Mouse (Mus musculus): ENCODE data around the gene Szt2. TPM values are rescaled to one million over a fixed set of nuclear protein-coding genes. Genes with fewer than 3 reads are reported as not detected.

Gene Szt2
- polyA plus RNA-seq, 1 experiment from 2014 or later = 7.1 TPM

DNA sequence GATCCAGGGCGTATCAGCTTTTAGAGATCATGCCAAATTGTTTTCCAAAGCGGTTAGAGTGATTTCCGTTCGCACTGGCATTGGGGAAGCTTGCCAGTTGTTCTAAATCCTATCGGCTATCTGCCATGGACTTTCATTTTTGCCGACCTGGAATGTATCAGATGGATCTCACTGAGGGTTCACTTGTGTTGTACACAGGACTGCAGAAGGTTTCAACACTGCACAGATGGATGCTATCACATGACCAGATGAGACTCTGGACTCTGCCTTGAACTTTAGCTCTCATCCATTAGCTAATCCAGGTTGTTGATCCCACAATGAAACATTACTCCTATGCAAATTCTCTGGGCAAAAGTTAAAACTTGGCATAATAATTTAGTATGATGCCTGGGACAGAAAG is 52.3 kb downstream of the Szt2 start:
- ATAC-seq (ENCODE audit: insufficient number of reproducible peaks, insufficient read depth, low FRiP score, low read depth) = no peak
- Histone ChIP-seq H3K9me3 (ENCODE audit: control insufficient read depth, low read length) (0 out of 2 replicates have a peak, but pooled peaks cover 4% of the 10 kb centered on the region), H3K36me3 (ENCODE audit: control insufficient read depth, insufficient read depth, low read length) (peaks cover 5% of the 10 kb centered on the region), H3K27ac (replicated peaks in 1 of 2; ENCODE audit: control insufficient read depth in 1 of 2, insufficient read depth in 1 of 2, low read depth in 2 of 2, low read length in 2 of 2) (no peak overlapping the region), H3K9ac (ENCODE audit: low read length) (no peak overlapping the region), H3K4me2 (ENCODE audit: low read length) (no peak overlapping the region), H3K4me1 (ENCODE audit: control insufficient read depth in 2 of 2, insufficient read depth in 2 of 2, low read length in 2 of 2) (peaks cover 0 to 10% of the 10 kb centered on the region in 2 experiments; a peak in 3 of 4 replicates), H3K4me3 (ENCODE audit: control insufficient read depth in 1 of 2, insufficient read depth in 1 of 2, low read depth in 1 of 2, low read length in 2 of 2) (no peak overlapping the region), H3K27me3 (ENCODE audit: control insufficient read depth, insufficient read depth, low read length) (no peaks in the 10 kb centered on the region)
- 83% methylated on average over 6 of the region's 6 CpGs for WGBS

- no peaks in the 10 kb centered on the region for H3K36me3 ChIP-seq (ENCODE audit: control insufficient read depth, insufficient read depth, low read length)
- H3K4me1 ChIP-seq (ENCODE audit: control insufficient read depth in 2 of 2, insufficient read depth in 2 of 2, low read length in 2 of 2) = peaks cover 0 to 3% of the 10 kb centered on the region in 2 experiments; a peak in 1 of 4 replicates
- H3K9ac ChIP-seq (ENCODE audit: low read length) = no peak overlapping the region
- no peaks in the 10 kb centered on the region for H3K27me3 ChIP-seq (ENCODE audit: control insufficient read depth, insufficient read depth, low read length)
- H3K4me3 ChIP-seq (ENCODE audit: control insufficient read depth in 1 of 2, insufficient read depth in 1 of 2, low read depth in 1 of 2, low read length in 2 of 2) = no peak overlapping the region
- no peak overlapping the region for H3K4me2 ChIP-seq (ENCODE audit: low read length)
- no peak overlapping the region for H3K27ac ChIP-seq (replicated peaks in 1 of 2; ENCODE audit: control insufficient read depth in 1 of 2, insufficient read depth in 1 of 2, low read depth in 2 of 2, low read length in 2 of 2)
- H3K9me3 ChIP-seq (ENCODE audit: control insufficient read depth, low read length) = 0 out of 2 replicates have a peak, but pooled peaks cover 4% of the 10 kb centered on the region
- WGBS = 54% methylated on average over 3 of the region's 3 CpGs
- no peak for ATAC-seq (ENCODE audit: insufficient number of reproducible peaks, insufficient read depth, low FRiP score, low read depth)
Measured at GRCm38 (mm10) chr4:118354289-118354688, 54.8 kb downstream of the Szt2 start.

DNA sequence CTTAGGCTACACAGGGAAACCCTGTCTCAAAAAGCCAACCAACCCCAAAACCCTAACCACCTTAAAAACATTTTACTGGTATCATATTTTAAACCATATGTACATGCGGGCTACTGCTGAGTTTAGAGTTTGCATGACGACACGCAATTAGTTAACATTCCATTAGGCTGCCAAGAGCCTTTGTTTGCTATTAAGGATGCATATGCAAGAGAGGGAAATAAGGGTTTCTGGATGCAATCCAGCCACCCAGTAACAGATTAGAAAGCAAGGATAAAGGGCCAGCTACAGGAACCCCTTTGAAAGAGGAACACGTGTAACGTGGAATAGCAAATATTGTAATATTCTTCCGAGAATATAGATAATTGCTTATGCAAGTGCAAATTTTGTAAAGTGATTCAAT is 55.4 kb downstream of the Szt2 start:
- Histone ChIP-seq H3K4me3 (ENCODE audit: control insufficient read depth in 1 of 2, insufficient read depth in 1 of 2, low read depth in 1 of 2, low read length in 2 of 2) (no peak overlapping the region), H3K4me1 (ENCODE audit: control insufficient read depth in 2 of 2, insufficient read depth in 2 of 2, low read length in 2 of 2) (no peaks in the 10 kb centered on the region), H3K27ac (replicated peaks in 1 of 2; ENCODE audit: control insufficient read depth in 1 of 2, insufficient read depth in 1 of 2, low read depth in 2 of 2, low read length in 2 of 2) (no peak overlapping the region), H3K9me3 (ENCODE audit: control insufficient read depth, low read length) (0 out of 2 replicates have a peak, but pooled peaks cover 4% of the 10 kb centered on the region), H3K9ac (ENCODE audit: low read length) (no peak overlapping the region), H3K4me2 (ENCODE audit: low read length) (no peak overlapping the region), H3K27me3 (ENCODE audit: control insufficient read depth, insufficient read depth, low read length) (no peaks in the 10 kb centered on the region), H3K36me3 (ENCODE audit: control insufficient read depth, insufficient read depth, low read length) (no peaks in the 10 kb centered on the region)
- WGBS = 78% methylated on average over 6 of the region's 6 CpGs
- ATAC-seq (ENCODE audit: insufficient number of reproducible peaks, insufficient read depth, low FRiP score, low read depth) = no peak

- no peak overlapping the region for H3K27ac ChIP-seq (replicated peaks in 1 of 2; ENCODE audit: control insufficient read depth in 1 of 2, insufficient read depth in 1 of 2, low read depth in 2 of 2, low read length in 2 of 2)
- no peak overlapping the region for H3K4me3 ChIP-seq (ENCODE audit: control insufficient read depth in 1 of 2, insufficient read depth in 1 of 2, low read depth in 1 of 2, low read length in 2 of 2)
- 83% methylated on average over 3 of the region's 3 CpGs for WGBS
- H3K9me3 ChIP-seq (ENCODE audit: control insufficient read depth, low read length) = 0 out of 2 replicates have a peak, but pooled peaks cover 4% of the 10 kb centered on the region
- no peak overlapping the region for H3K4me2 ChIP-seq (ENCODE audit: low read length)
- ATAC-seq (ENCODE audit: insufficient number of reproducible peaks, insufficient read depth, low FRiP score, low read depth) = no peak
- H3K36me3 ChIP-seq (ENCODE audit: control insufficient read depth, insufficient read depth, low read length) = no peaks in the 10 kb centered on the region
- H3K9ac ChIP-seq (ENCODE audit: low read length) = no peak overlapping the region
- H3K4me1 ChIP-seq (ENCODE audit: control insufficient read depth in 2 of 2, insufficient read depth in 2 of 2, low read length in 2 of 2) = peaks cover 3 to 4% of the 10 kb centered on the region in 2 experiments; a peak in 1 of 4 replicates
- H3K27me3 ChIP-seq (ENCODE audit: control insufficient read depth, insufficient read depth, low read length) = no peaks in the 10 kb centered on the region
Measured at GRCm38 (mm10) chr4:118351828-118352227, 57.2 kb downstream of the Szt2 start.

DNA sequence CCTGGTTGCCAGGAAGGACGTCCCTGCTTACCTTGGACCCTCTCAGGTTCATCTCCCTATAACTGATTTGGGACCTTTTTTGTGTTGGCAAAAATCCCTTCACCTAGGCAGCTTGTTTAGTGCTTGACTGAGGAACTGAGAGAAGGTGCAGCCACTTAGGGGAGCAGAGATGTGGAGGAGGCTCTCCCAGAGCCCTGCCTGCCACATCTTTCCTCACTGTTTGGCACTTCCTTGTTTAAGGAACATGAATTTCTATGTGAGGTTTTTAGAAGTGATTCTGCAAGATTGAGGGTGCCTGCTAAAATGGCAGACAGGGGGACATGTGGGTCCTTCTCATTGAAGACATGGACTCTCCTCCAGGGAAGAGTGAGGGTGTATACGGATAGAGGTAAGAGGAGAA is 58.2 kb downstream of the Szt2 start:
- no peak for ATAC-seq (ENCODE audit: insufficient number of reproducible peaks, insufficient read depth, low FRiP score, low read depth)
- no peak overlapping the region for H3K27ac ChIP-seq (replicated peaks in 1 of 2; ENCODE audit: control insufficient read depth in 1 of 2, insufficient read depth in 1 of 2, low read depth in 2 of 2, low read length in 2 of 2)
- peaks cover 3 to 4% of the 10 kb centered on the region in 2 experiments; a peak in 1 of 4 replicates for H3K4me1 ChIP-seq (ENCODE audit: control insufficient read depth in 2 of 2, insufficient read depth in 2 of 2, low read length in 2 of 2)
- no peak overlapping the region for H3K9ac ChIP-seq (ENCODE audit: low read length)
- 0 out of 2 replicates have a peak, but pooled peaks cover 4% of the 10 kb centered on the region for H3K9me3 ChIP-seq (ENCODE audit: control insufficient read depth, low read length)
- H3K36me3 ChIP-seq (ENCODE audit: control insufficient read depth, insufficient read depth, low read length) = no peaks in the 10 kb centered on the region
- H3K27me3 ChIP-seq (ENCODE audit: control insufficient read depth, insufficient read depth, low read length) = no peaks in the 10 kb centered on the region
- H3K4me3 ChIP-seq (ENCODE audit: control insufficient read depth in 1 of 2, insufficient read depth in 1 of 2, low read depth in 1 of 2, low read length in 2 of 2) = no peak overlapping the region
- WGBS = 58% methylated on average over 2 of the region's 2 CpGs
- no peak overlapping the region for H3K4me2 ChIP-seq (ENCODE audit: low read length)

GRCm38 (mm10) chr4:118347529-118348309 is 61.4 kb downstream of the Szt2 start:
- Histone ChIP-seq H3K9ac (ENCODE audit: low read length) (no peak overlapping the region), H3K27me3 (ENCODE audit: control insufficient read depth, insufficient read depth, low read length) (no peaks in the 10 kb centered on the region), H3K36me3 (ENCODE audit: control insufficient read depth, insufficient read depth, low read length) (no peaks in the 10 kb centered on the region), H3K4me3 (ENCODE audit: control insufficient read depth in 1 of 2, insufficient read depth in 1 of 2, low read depth in 1 of 2, low read length in 2 of 2) (no peak overlapping the region), H3K4me1 (ENCODE audit: control insufficient read depth in 2 of 2, insufficient read depth in 2 of 2, low read length in 2 of 2) (peaks cover 3 to 4% of the 10 kb centered on the region in 2 experiments; a peak in 1 of 4 replicates), H3K4me2 (ENCODE audit: low read length) (no peak overlapping the region), H3K9me3 (ENCODE audit: control insufficient read depth, low read length) (no peaks in the 10 kb centered on the region), H3K27ac (replicated peaks in 1 of 2; ENCODE audit: control insufficient read depth in 1 of 2, insufficient read depth in 1 of 2, low read depth in 2 of 2, low read length in 2 of 2) (no peak overlapping the region)
- no peak for ATAC-seq (ENCODE audit: insufficient number of reproducible peaks, insufficient read depth, low FRiP score, low read depth)
- 27% methylated on average over 13 of the region's 13 CpGs for WGBS

DNA sequence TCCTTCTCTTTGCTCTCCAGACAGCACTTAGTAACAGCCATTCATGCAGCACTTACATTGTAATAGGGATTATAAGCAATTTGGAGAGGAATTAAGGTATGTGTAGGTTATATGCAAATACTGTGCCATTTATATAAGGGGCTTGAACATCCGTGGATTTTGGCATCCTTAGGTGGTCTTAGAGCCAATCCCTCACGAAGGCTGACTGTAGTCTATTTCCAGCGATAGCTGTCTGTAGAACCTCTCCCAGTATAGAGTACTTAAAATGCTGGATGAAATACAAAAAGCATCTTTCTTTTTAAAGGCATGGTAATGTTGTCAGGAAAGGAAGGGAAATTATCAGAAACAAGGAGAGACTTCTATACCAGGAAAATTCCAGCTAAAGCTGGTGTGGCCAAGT is 67.6 kb downstream of the Szt2 start:
- H3K9me3 ChIP-seq (ENCODE audit: control insufficient read depth, low read length) = no peaks in the 10 kb centered on the region
- no peak overlapping the region for H3K4me3 ChIP-seq (ENCODE audit: control insufficient read depth in 1 of 2, insufficient read depth in 1 of 2, low read depth in 1 of 2, low read length in 2 of 2)
- H3K27me3 ChIP-seq (ENCODE audit: control insufficient read depth, insufficient read depth, low read length) = no peaks in the 10 kb centered on the region
- WGBS = 72% methylated on average over 3 of the region's 3 CpGs
- ATAC-seq (ENCODE audit: insufficient number of reproducible peaks, insufficient read depth, low FRiP score, low read depth) = no peak
- no peak overlapping the region for H3K4me2 ChIP-seq (ENCODE audit: low read length)
- H3K36me3 ChIP-seq (ENCODE audit: control insufficient read depth, insufficient read depth, low read length) = no peaks in the 10 kb centered on the region
- no peak overlapping the region for H3K9ac ChIP-seq (ENCODE audit: low read length)
- no peaks in the 10 kb centered on the region for H3K4me1 ChIP-seq (ENCODE audit: control insufficient read depth in 2 of 2, insufficient read depth in 2 of 2, low read length in 2 of 2)
- H3K27ac ChIP-seq (replicated peaks in 1 of 2; ENCODE audit: control insufficient read depth in 1 of 2, insufficient read depth in 1 of 2, low read depth in 2 of 2, low read length in 2 of 2) = no peak overlapping the region
